Mouse (Mus musculus) liver, embryonic 14.5 days (tissue): ENCODE measurements around the gene Tbx5. TPM values are rescaled to one million over a fixed set of nuclear protein-coding genes. Genes with fewer than 3 reads are reported as not detected.

ENCODE experiments used
- ATAC-seq: fragments of 200-750 bp; cut with Nextera tagmentation; 2 replicates; pipeline ENCODE4 v1.8.0; 2017; ENCODE audit warnings: moderate number of reproducible peaks, mild to moderate bottlenecking, moderate library complexity; ENCODE audit not compliant: insufficient read depth
- DNase-seq, 3 experiments: peaks; one replicate each; pipeline ENCODE4 v3.0.0-alpha.2; 2012 to 2013; ENCODE audit warnings: low read depth in 3 of 3, low spot score in 3 of 3
- H3K27ac ChIP-seq: fragments of 300-500 bp; sonication (generic); 2 replicates; pipeline ENCODE4 v1.5.1; 2014; ENCODE audit warnings: moderate library complexity, mild to moderate bottlenecking, control low read depth, inconsistent platforms
- H3K27me3 ChIP-seq: fragments of 300-500 bp; sonication (generic); 2 replicates; pipeline ENCODE4 v1.6.1; 2014; ENCODE audit warnings: mild to moderate bottlenecking, low read length, moderate library complexity; ENCODE audit not compliant: control insufficient read depth, insufficient read depth
- H3K36me3 ChIP-seq: fragments of 300-500 bp; sonication (generic); replicated peaks from 2 replicates; pipeline ENCODE4 v1.6.1; 2014; ENCODE audit warnings: low read depth; ENCODE audit not compliant: control insufficient read depth, insufficient read depth
- H3K4me1 ChIP-seq, 2 experiments: fragments of 200-500 bp in 1 of 2; fragments of 300-500 bp in 1 of 2; sonication (generic) in 1 of 2; replicated peaks; 2 replicates each; pipeline ENCODE4 v1.6.1; 2012 to 2014; ENCODE audit warnings: antibody characterized with exemption in 1 of 2, inconsistent platforms in 1 of 2, low read length in 1 of 2; ENCODE audit not compliant: control insufficient read depth in 2 of 2, insufficient read depth in 2 of 2
- H3K4me2 ChIP-seq: fragments of 300-500 bp; sonication (generic); 2 replicates; pipeline ENCODE4 v1.6.1; 2014; ENCODE audit warnings: low read depth, mild to moderate bottlenecking, control low read depth, moderate library complexity
- H3K4me3 ChIP-seq, 2 experiments: fragments of 200-500 bp in 1 of 2; fragments of 300-500 bp in 1 of 2; sonication (generic) in 1 of 2; 2 replicates each; pipeline ENCODE4 v1.5.1; 2012 to 2014; ENCODE audit warnings: low read depth in 2 of 2, low read length in 2 of 2, mild to moderate bottlenecking in 2 of 2, control low read depth in 1 of 2, inconsistent platforms in 1 of 2, moderate library complexity in 1 of 2; ENCODE audit not compliant: insufficient read depth in 1 of 2
- H3K9ac ChIP-seq: fragments of 300-500 bp; sonication (generic); replicated peaks from 2 replicates; pipeline ENCODE4 v1.6.1; 2014; ENCODE audit warnings: mild to moderate bottlenecking, control low read depth, moderate library complexity
- H3K9me3 ChIP-seq: fragments of 300-500 bp; sonication (generic); 2 replicates; pipeline ENCODE4 v1.6.1; 2016; ENCODE audit warnings: low read length, mixed read lengths; ENCODE audit not compliant: control insufficient read depth
- CTCF ChIP-seq: IDR thresholded peaks from 2 replicates; pipeline ENCODE4 v1.5.1; 2016; ENCODE audit warnings: antibody characterized with exemption, low read depth, control low read depth
- EP300 ChIP-seq: IDR thresholded peaks from 2 replicates; pipeline ENCODE4 v1.6.1; 2016; ENCODE audit warnings: antibody characterized with exemption, low read depth
- WGBS: fragments of 180-500 bp; shearing (Covaris S2); extraction: QIAGEN DNeasy Blood & Tissue Kit; methylation state at CpG from one replicate; pipeline ENCODE4 v1.1.7; 2014; ENCODE audit not compliant: insufficient replicate concordance; 5-methylcytosine and 5-hydroxymethylcytosine counted together
- polyA plus RNA-seq, 2 experiments: library from polyadenylated mRNA; depleted of rRNA in 1 of 2; stranded (reverse) in 1 of 2; unstranded in 1 of 2; fragments of >200 nt; fragmentation: Nextera tagmentation in 1 of 2; extraction: Ambion mirVana in 1 of 2; gene quantifications; 2 replicates each; pipeline versions ENCODE4 v1.2.1 to v1.2.3; 2012 to 2014

The Tbx5 gene
- polyA plus RNA-seq, 2 experiments: 0.01 to 0.03 TPM

GRCm38 (mm10) chr5:119804301-119805039 lies 28.0 kb upstream of the Tbx5 start:
- DNase-seq (no peak), ATAC-seq (no peak)
- no peaks in the 10 kb centered on the region for H3K4me1 ChIP-seq
- H3K27me3 ChIP-seq: peaks cover 95% of the 10 kb centered on the region
- no peak overlapping the region for H3K4me2 ChIP-seq
- H3K4me3 ChIP-seq: no peak overlapping the region
- 2% methylated on average over 35 of the region's 35 CpGs for WGBS
- TF ChIP-seq EP300: no peak
- no peak for TF ChIP-seq CTCF
- no peak overlapping the region for H3K9ac ChIP-seq
- no peak overlapping the region for H3K27ac ChIP-seq
- no peaks in the 10 kb centered on the region for H3K36me3 ChIP-seq
- no peaks in the 10 kb centered on the region for H3K9me3 ChIP-seq

DNA sequence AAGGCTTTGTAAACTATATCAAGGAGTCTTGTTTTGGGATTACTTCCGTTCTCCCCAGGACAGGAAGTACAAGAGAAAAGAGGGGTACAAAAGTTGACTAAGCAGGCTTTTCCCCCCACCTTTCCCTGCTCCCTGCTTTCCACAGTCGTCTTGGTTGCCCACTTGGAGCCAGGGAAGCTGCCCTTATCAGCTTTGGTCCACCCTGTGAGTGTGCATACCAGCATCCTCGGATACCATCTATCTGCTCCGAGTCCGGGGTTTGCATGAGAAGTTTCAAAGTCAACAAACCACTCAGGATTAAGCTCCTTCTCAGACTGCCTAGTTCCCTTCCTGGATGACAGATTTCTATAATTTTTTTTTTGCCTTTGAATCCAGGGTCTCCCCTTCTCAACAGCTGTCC lies 26.8 kb upstream of the Tbx5 start:
- ATAC-seq: no peak
- WGBS: 0% methylated on average over 5 of the region's 5 CpGs

DNA sequence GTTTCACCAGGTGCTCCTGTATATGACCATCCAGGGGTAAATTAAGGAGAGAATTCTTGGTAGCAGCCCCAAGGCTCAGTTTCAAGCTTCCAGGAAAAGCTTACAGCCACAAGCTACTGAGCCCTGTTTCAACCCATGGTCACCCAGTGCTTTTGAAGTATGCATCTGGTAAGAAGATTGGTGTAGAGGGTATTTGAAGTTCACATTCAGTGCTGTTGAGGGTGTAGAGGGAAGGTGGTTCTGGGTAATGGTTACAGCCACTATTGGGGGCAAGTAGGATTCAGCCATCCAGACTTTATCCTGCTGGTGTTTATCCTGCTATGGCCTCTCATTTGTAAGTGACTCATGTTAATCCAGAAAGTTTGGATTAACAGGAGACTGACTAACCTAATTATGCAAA lies 26.0 kb upstream of the Tbx5 start:
- Histone ChIP-seq H3K4me2 (no peak overlapping the region), H3K4me3 (no peak overlapping the region), H3K27me3 (peaks cover 76% of the 10 kb centered on the region), H3K36me3 (no peaks in the 10 kb centered on the region), H3K9me3 (no peaks in the 10 kb centered on the region), H3K9ac (no peak overlapping the region), H3K4me1 (no peaks in the 10 kb centered on the region), H3K27ac (no peak overlapping the region)
- TF ChIP-seq EP300 (no peak), CTCF (no peak)
- no peak for ATAC-seq
- DNase-seq: no peak

More for the DNA sequence above, 26.8 kb upstream of the Tbx5 start:
- TF ChIP-seq CTCF: no peak
- TF ChIP-seq EP300: no peak
- no peak overlapping the region for H3K4me3 ChIP-seq
- no peak overlapping the region for H3K9ac ChIP-seq
- no peak for DNase-seq
- no peak overlapping the region for H3K27ac ChIP-seq
- no peaks in the 10 kb centered on the region for H3K9me3 ChIP-seq
- no peaks in the 10 kb centered on the region for H3K4me1 ChIP-seq
- no peak overlapping the region for H3K4me2 ChIP-seq
- H3K36me3 ChIP-seq: no peaks in the 10 kb centered on the region
- H3K27me3 ChIP-seq: peaks cover 85% of the 10 kb centered on the region

- no peaks in the 10 kb centered on the region for H3K9me3 ChIP-seq
- H3K4me3 ChIP-seq: no peak overlapping the region
- no peak for TF ChIP-seq EP300
- no peak for TF ChIP-seq CTCF
- peaks cover 65% of the 10 kb centered on the region for H3K27me3 ChIP-seq
- no peak overlapping the region for H3K27ac ChIP-seq
- H3K9ac ChIP-seq: no peak overlapping the region
- H3K36me3 ChIP-seq: no peaks in the 10 kb centered on the region
- no peaks in the 10 kb centered on the region for H3K4me1 ChIP-seq
- ATAC-seq (no peak), DNase-seq (no peak)
- H3K4me2 ChIP-seq: no peak overlapping the region
- WGBS: 5% methylated on average over 20 of the region's 20 CpGs
These were observed 24.8 kb upstream of the Tbx5 start for GRCm38 (mm10) chr5:119807481-119808183.

DNA sequence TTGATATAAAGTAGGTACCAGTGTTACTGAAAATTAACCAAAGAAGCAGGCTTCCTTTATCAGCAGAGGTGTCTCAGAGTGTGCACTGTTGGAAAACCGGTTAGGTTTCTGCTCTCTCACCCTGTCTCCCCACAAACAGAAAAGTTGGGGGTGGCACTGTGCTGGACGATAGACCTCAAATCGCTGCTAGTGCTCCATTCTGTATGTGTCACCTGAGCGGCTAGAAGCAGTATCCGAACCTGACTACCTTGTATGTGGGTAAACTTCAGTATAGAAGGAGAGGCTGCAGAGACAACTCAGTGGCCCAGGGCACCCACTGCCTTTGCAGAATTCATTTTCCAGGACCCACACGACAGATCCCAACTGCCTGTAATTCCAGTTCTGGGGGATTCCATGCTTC lies 23.8 kb upstream of the Tbx5 start:
- no peak for TF ChIP-seq EP300
- TF ChIP-seq CTCF: no peak
- no peak overlapping the region for H3K9ac ChIP-seq
- H3K9me3 ChIP-seq: no peaks in the 10 kb centered on the region
- H3K27ac ChIP-seq: no peak overlapping the region
- ATAC-seq: no peak
- no peak for DNase-seq
- H3K4me2 ChIP-seq: no peak overlapping the region
- H3K4me1 ChIP-seq: no peaks in the 10 kb centered on the region
- 37% methylated on average over 6 of the region's 6 CpGs for WGBS
- peaks cover 54% of the 10 kb centered on the region for H3K27me3 ChIP-seq
- no peak overlapping the region for H3K4me3 ChIP-seq
- no peaks in the 10 kb centered on the region for H3K36me3 ChIP-seq
